Mouse (Mus musculus) naive thymus-derived CD4-positive, alpha-beta T cell, adult 2 months (primary cell): ENCODE data around the gene Dusp15.

Source experiments
- DNase-seq: peaks from one replicate; pipeline ENCODE4 v3.0.0-alpha.2; 2011; ENCODE audit warnings: low read depth

Gene Dusp15

GRCm38 (mm10) chr2:152906274-152907037 lies 45.0 kb downstream of the Dusp15 start:
- DNase-seq, result peak; percentile 44

DNA sequence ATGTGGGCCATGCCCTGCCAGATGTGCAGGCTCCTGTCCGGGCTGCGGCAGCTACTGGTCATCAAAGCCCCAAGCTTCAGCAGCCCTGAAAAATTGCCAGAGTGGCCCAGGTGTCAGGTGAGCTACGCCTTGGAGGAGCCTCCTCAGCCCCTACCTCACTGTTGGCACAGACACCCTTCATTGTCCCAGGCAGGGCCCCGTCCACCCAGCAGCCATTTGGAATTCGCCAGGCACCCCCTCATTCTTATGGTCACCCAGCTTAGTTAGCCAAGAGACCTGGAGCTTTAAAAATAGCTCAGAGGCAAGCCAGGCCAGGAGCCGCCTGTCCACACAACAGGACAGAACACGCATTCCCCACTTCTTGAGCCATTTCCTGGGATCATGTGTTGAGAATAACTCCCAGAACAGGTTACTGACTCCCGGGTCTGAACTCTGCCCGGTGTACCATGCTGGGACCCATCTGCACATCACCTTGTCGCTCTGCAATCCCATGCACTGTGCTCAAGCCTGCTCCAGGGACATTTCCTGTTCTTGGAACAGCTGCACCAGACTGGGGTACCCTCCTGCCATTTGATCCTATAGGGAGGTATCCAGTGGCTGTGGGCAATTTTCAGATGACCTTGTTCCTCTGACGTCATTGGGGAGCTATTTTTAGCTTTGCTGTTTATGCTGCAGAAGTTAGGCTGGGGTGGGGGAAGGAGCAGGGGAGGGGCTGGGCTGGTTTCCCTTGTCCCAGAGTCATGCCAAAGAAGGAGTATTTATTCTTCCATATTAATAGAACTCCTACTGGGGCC lies 46.3 kb downstream of the Dusp15 start:
- DNase-seq, result peak; percentile 18

DNA sequence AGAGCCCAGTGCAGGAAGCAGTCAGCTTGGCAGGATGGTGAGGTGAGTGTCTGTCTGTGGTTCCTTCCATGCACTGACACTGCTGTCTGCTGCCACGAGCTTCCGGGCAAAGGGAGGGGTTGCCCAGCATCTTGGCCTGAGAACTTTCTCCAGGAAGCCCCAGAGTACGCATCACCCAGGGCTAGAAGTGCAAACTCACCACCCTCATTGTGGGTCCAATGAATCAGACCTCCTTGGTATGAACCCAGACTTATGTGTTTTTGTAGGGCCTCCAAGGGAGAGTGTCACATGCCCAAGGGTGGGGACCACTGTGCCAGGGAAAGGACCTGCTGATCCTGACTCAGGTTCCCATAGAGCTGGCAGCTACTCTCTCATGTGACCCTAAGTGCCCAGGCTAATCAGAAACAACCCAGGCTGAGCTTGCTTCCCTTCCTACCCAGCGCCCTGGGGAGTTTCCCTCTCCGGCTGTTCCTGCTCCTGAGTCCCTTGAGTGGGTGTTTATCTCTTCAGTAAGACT lies 47.3 kb downstream of the Dusp15 start:
- DNase-seq, result peak; percentile 61

DNA sequence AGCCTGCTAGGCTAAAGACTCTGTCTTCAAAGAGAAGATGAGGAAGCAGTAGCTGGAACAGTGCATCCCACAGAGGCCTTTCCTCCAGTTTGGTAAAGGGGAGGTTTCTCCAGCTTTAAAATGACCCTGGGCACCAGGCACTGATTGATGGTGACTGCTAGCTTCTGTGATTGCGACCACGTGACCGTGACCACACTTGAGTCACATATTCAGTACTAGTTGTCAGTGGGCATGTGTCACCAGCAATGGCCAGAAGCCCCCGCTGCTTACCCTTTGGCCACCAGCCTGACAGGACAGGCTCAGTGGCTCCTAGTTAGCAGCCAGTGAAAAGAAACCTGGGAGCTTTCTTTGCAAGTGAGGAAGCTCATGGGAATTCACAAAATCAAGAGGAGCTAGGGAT lies 47.9 kb downstream of the Dusp15 start:
- peak; percentile 18 for DNase-seq

GRCm38 (mm10) chr2:152902658-152903057 lies 48.8 kb downstream of the Dusp15 start:
- no peak for DNase-seq

DNA sequence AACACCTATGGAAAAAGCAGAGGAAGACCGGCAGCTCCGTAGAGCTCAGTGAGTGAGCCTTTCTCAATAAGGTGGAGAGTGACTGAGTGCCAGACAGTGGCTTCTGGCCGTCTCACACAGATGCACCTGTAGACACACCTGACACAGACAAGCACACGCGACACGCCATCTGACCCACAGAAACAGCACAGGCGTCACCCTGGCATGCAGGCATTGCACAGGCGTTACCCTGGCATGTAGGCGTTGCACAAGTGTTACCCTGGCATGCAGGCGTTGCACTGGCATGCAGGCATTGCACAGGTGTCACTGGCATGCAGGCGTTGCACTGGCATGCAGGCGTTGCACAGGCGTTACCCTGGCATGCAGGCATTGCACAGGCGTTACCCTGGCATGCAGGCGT lies 50.2 kb downstream of the Dusp15 start:
- DNase-seq, result no peak

- no peak for DNase-seq
These were observed 52.5 kb downstream of the Dusp15 start for GRCm38 (mm10) chr2:152899011-152899410.

GRCm38 (mm10) chr2:152896926-152897325 lies 54.6 kb downstream of the Dusp15 start:
- DNase-seq, result no peak

GRCm38 (mm10) chr2:152895834-152896233 lies 55.7 kb downstream of the Dusp15 start:
- no peak for DNase-seq
